Mouse (Mus musculus): ENCODE measurements around the gene Slc9a2. TPM values are rescaled to one million over a fixed set of nuclear protein-coding genes. Genes with fewer than 3 reads are reported as not detected.
A peak's percentile ranks its signal among the peaks of the same experiment; 100 is the strongest.
"Not testable (repeated sequence)": the region's sequence is repeated elsewhere in the genome, so short reads cannot be mapped to it uniquely, and the experiment has no call there.

The Slc9a2 gene
- polyA plus RNA-seq, 1 experiment from 2014 or later = 0.41 TPM

GRCm38 (mm10) chr1:40659017-40659416 lies 21.4 kb upstream of the Slc9a2 start:
- Histone ChIP-seq H3K36me3 (ENCODE audit: control insufficient read depth, insufficient read depth, low read length) (no peaks in the 10 kb centered on the region), H3K4me1 (ENCODE audit: control insufficient read depth in 2 of 2, insufficient read depth in 2 of 2, low read length in 2 of 2) (peaks cover 8 to 17% of the 10 kb centered on the region in 2 experiments; a peak in 3 of 4 replicates), H3K4me3 (ENCODE audit: control insufficient read depth in 1 of 2, insufficient read depth in 1 of 2, low read depth in 1 of 2, low read length in 2 of 2) (no peak overlapping the region), H3K9ac (ENCODE audit: low read length) (no peak overlapping the region), H3K9me3 (ENCODE audit: control insufficient read depth, low read length) (no peaks in the 10 kb centered on the region), H3K27ac (replicated peaks in 1 of 2; ENCODE audit: control insufficient read depth in 1 of 2, insufficient read depth in 1 of 2, low read depth in 2 of 2, low read length in 2 of 2) (no peak overlapping the region), H3K27me3 (ENCODE audit: control insufficient read depth, insufficient read depth, low read length) (no peaks in the 10 kb centered on the region), H3K4me2 (ENCODE audit: low read length) (no peak overlapping the region)
- no peak for ATAC-seq (ENCODE audit: insufficient number of reproducible peaks, insufficient read depth, low FRiP score, low read depth)
- 52% methylated on average over 12 of the region's 12 CpGs for WGBS

- Histone ChIP-seq H3K4me1 (ENCODE audit: control insufficient read depth in 2 of 2, insufficient read depth in 2 of 2, low read length in 2 of 2) (peaks cover 8 to 17% of the 10 kb centered on the region in 2 experiments; a peak in 3 of 4 replicates), H3K9me3 (ENCODE audit: control insufficient read depth, low read length) (no peaks in the 10 kb centered on the region), H3K4me3 (ENCODE audit: control insufficient read depth in 1 of 2, insufficient read depth in 1 of 2, low read depth in 1 of 2, low read length in 2 of 2) (no peak overlapping the region), H3K27ac (replicated peaks in 1 of 2; ENCODE audit: control insufficient read depth in 1 of 2, insufficient read depth in 1 of 2, low read depth in 2 of 2, low read length in 2 of 2) (no peak overlapping the region), H3K9ac (ENCODE audit: low read length) (no peak overlapping the region), H3K36me3 (ENCODE audit: control insufficient read depth, insufficient read depth, low read length) (no peaks in the 10 kb centered on the region), H3K27me3 (ENCODE audit: control insufficient read depth, insufficient read depth, low read length) (no peaks in the 10 kb centered on the region), H3K4me2 (ENCODE audit: low read length) (peak overlapping the region; percentile 23)
- WGBS = 24% methylated on average over 9 of the region's 9 CpGs
- no peak for ATAC-seq (ENCODE audit: insufficient number of reproducible peaks, insufficient read depth, low FRiP score, low read depth)
Observed at GRCm38 (mm10) chr1:40659496-40659895, 20.9 kb upstream of the Slc9a2 start.

- H3K9ac ChIP-seq (ENCODE audit: low read length) = no peak overlapping the region
- no peak overlapping the region for H3K4me2 ChIP-seq (ENCODE audit: low read length)
- WGBS = 35% methylated on average over 6 of the region's 6 CpGs
- H3K9me3 ChIP-seq (ENCODE audit: control insufficient read depth, low read length) = no peaks in the 10 kb centered on the region
- no peak for ATAC-seq (ENCODE audit: insufficient number of reproducible peaks, insufficient read depth, low FRiP score, low read depth)
- H3K36me3 ChIP-seq (ENCODE audit: control insufficient read depth, insufficient read depth, low read length) = no peaks in the 10 kb centered on the region
- no peaks in the 10 kb centered on the region for H3K27me3 ChIP-seq (ENCODE audit: control insufficient read depth, insufficient read depth, low read length)
- peaks cover 8 to 17% of the 10 kb centered on the region in 2 experiments; a peak in 3 of 4 replicates for H3K4me1 ChIP-seq (ENCODE audit: control insufficient read depth in 2 of 2, insufficient read depth in 2 of 2, low read length in 2 of 2)
- no peak overlapping the region for H3K4me3 ChIP-seq (ENCODE audit: control insufficient read depth in 1 of 2, insufficient read depth in 1 of 2, low read depth in 1 of 2, low read length in 2 of 2)
- H3K27ac ChIP-seq (replicated peaks in 1 of 2; ENCODE audit: control insufficient read depth in 1 of 2, insufficient read depth in 1 of 2, low read depth in 2 of 2, low read length in 2 of 2) = no peak overlapping the region
Observed at GRCm38 (mm10) chr1:40660838-40661237, 19.5 kb upstream of the Slc9a2 start.

DNA sequence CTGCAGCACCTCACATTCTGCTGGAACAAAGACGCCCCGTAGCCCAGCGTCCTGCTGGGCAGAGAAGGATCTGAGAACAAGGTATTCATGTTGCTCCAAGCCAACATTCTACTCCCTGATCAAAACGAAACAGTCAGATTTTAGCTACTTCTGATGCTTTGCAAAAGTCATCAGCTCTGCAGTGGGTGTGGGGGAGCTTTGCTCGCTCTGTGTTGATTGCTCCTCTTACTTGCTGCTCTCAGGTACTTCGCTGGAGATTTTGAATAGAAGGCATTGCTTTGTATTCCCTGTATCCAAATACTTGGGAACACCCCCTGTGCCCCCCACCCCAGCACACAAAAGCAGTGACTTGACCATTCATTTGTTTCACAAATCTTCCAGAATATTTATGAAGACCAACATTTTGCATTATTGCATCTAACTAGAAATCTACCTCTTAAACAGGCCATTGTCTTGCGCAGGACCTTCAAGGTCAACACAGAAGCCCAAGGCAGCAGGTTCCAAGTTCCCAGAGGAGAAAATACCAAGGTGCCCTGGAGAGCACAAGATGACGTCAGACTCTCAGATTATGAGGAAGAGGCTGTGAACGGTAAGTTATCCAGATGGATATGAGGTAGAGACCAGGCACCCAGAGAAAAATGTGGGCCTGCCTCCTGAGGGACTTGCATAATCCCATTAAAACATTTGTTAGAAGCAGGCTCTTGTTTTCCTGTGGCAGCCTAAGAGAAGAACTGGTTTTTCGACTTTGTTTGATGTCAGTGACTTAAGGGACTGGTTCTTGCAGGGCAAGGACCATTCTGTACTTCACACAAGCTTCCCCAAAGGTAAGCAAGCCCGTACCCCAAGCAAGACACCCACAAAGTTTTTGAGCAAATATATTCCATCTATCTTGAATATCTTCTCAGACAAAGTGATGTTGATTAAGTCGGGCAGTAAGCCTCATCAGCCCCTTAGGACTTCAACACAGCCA lies 14.7 kb upstream of the Slc9a2 start:
- H3K4me1 ChIP-seq (ENCODE audit: control insufficient read depth in 2 of 2, insufficient read depth in 2 of 2, low read length in 2 of 2) = peaks cover 4 to 7% of the 10 kb centered on the region in 2 experiments; a peak in 1 of 4 replicates
- H3K36me3 ChIP-seq (ENCODE audit: control insufficient read depth, insufficient read depth, low read length) = no peaks in the 10 kb centered on the region
- H3K9me3 ChIP-seq (ENCODE audit: control insufficient read depth, low read length) = no peaks in the 10 kb centered on the region
- no peak for ATAC-seq (ENCODE audit: insufficient number of reproducible peaks, insufficient read depth, low FRiP score, low read depth)
- no peak overlapping the region for H3K4me2 ChIP-seq (ENCODE audit: low read length)
- H3K9ac ChIP-seq (ENCODE audit: low read length) = no peak overlapping the region
- WGBS = 26% methylated on average over 12 of the region's 12 CpGs
- H3K27me3 ChIP-seq (ENCODE audit: control insufficient read depth, insufficient read depth, low read length) = no peaks in the 10 kb centered on the region
- H3K4me3 ChIP-seq (ENCODE audit: control insufficient read depth in 1 of 2, insufficient read depth in 1 of 2, low read depth in 1 of 2, low read length in 2 of 2) = no peak overlapping the region
- H3K27ac ChIP-seq (replicated peaks in 1 of 2; ENCODE audit: control insufficient read depth in 1 of 2, insufficient read depth in 1 of 2, low read depth in 2 of 2, low read length in 2 of 2) = no peak overlapping the region

DNA sequence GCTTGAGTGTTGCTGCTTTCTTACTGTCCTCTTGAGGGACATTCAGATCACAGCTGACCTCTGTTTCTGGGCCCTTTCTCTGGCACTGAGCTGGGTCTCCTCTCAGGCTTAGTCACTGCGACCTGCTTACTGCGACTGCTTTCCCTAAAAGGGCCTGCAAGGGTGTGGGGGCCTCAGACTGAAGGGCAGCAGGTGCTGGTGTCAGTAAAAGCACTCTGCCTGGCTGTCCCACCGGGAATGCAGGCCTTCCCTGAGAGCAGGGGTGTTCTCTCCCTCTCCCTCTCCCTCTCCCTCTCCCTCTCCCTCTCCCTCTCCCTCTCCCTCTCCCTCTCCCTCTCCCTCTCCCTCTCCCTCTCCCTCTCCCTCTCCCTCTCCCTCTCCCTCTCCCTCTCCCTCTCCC lies 12.9 kb upstream of the Slc9a2 start:
- not testable (repeated sequence) for H3K27ac ChIP-seq (replicated peaks in 1 of 2; ENCODE audit: control insufficient read depth in 1 of 2, insufficient read depth in 1 of 2, low read depth in 2 of 2, low read length in 2 of 2); H3K9me3 ChIP-seq (ENCODE audit: control insufficient read depth, low read length); H3K4me1 ChIP-seq (ENCODE audit: control insufficient read depth in 2 of 2, insufficient read depth in 2 of 2, low read length in 2 of 2); H3K27me3 ChIP-seq (ENCODE audit: control insufficient read depth, insufficient read depth, low read length); ATAC-seq (ENCODE audit: insufficient number of reproducible peaks, insufficient read depth, low FRiP score, low read depth); H3K4me3 ChIP-seq (ENCODE audit: control insufficient read depth in 1 of 2, insufficient read depth in 1 of 2, low read depth in 1 of 2, low read length in 2 of 2); H3K36me3 ChIP-seq (ENCODE audit: control insufficient read depth, insufficient read depth, low read length); H3K4me2 ChIP-seq (ENCODE audit: low read length); H3K9ac ChIP-seq (ENCODE audit: low read length)
- 8% methylated on average over 3 of the region's 3 CpGs for WGBS

GRCm38 (mm10) chr1:40670025-40670424 lies 10.3 kb upstream of the Slc9a2 start:
- H3K4me1 ChIP-seq (ENCODE audit: control insufficient read depth in 2 of 2, insufficient read depth in 2 of 2, low read length in 2 of 2) = peaks cover 2 to 3% of the 10 kb centered on the region in 2 experiments; a peak in 1 of 4 replicates
- no peaks in the 10 kb centered on the region for H3K36me3 ChIP-seq (ENCODE audit: control insufficient read depth, insufficient read depth, low read length)
- ATAC-seq (ENCODE audit: insufficient number of reproducible peaks, insufficient read depth, low FRiP score, low read depth) = no peak
- H3K27me3 ChIP-seq (ENCODE audit: control insufficient read depth, insufficient read depth, low read length) = peaks cover 7% of the 10 kb centered on the region; the same call in 1 of the 2 replicates
- no peak overlapping the region for H3K4me3 ChIP-seq (ENCODE audit: control insufficient read depth in 1 of 2, insufficient read depth in 1 of 2, low read depth in 1 of 2, low read length in 2 of 2)
- H3K9ac ChIP-seq (ENCODE audit: low read length) = no peak overlapping the region
- no peaks in the 10 kb centered on the region for H3K9me3 ChIP-seq (ENCODE audit: control insufficient read depth, low read length)
- 37% methylated on average over 3 of the region's 3 CpGs for WGBS
- H3K27ac ChIP-seq (replicated peaks in 1 of 2; ENCODE audit: control insufficient read depth in 1 of 2, insufficient read depth in 1 of 2, low read depth in 2 of 2, low read length in 2 of 2) = no peak overlapping the region
- H3K4me2 ChIP-seq (ENCODE audit: low read length) = no peak overlapping the region

DNA sequence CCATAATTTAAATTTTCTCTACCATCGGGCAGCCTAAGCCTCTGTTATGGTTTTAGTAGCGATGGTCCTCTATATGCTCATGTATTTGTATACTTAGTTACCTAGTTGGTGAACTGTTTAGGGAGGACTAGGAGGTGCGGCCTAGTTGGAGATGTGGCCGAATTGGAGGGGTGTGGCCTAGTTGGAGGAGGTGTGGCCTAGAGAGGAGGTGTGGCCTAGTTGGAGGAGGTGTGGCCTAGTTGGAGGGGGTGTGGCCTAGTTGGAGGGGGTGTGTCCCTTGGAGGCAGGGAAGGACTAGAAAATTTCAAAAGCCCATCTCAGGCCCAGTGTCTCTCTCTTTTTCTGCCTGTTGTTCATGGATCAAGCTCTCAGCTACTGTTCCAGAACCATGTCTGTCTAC lies 8.9 kb upstream of the Slc9a2 start:
- Histone ChIP-seq H3K36me3 (ENCODE audit: control insufficient read depth, insufficient read depth, low read length) (no peaks in the 10 kb centered on the region), H3K4me2 (ENCODE audit: low read length) (no peak overlapping the region), H3K27me3 (ENCODE audit: control insufficient read depth, insufficient read depth, low read length) (peaks cover 7% of the 10 kb centered on the region; the same call in 1 of the 2 replicates), H3K9me3 (ENCODE audit: control insufficient read depth, low read length) (no peaks in the 10 kb centered on the region), H3K4me1 (ENCODE audit: control insufficient read depth in 2 of 2, insufficient read depth in 2 of 2, low read length in 2 of 2) (peaks cover 2 to 3% of the 10 kb centered on the region in 2 experiments; a peak in 1 of 4 replicates), H3K9ac (ENCODE audit: low read length) (no peak overlapping the region), H3K27ac (replicated peaks in 1 of 2; ENCODE audit: control insufficient read depth in 1 of 2, insufficient read depth in 1 of 2, low read depth in 2 of 2, low read length in 2 of 2) (no peak overlapping the region), H3K4me3 (ENCODE audit: control insufficient read depth in 1 of 2, insufficient read depth in 1 of 2, low read depth in 1 of 2, low read length in 2 of 2) (no peak overlapping the region)
- no peak for ATAC-seq (ENCODE audit: insufficient number of reproducible peaks, insufficient read depth, low FRiP score, low read depth)
- 98% methylated on average over 4 of the region's 4 CpGs for WGBS

Data from heart, embryonic 14.5 days (tissue).